Mouse (Mus musculus) heart, embryonic 12.5 days (tissue): ENCODE data around the gene Zfyve26. TPM values are rescaled to one million over a fixed set of nuclear protein-coding genes. Genes with fewer than 3 reads are reported as not detected.
"Not testable (repeated sequence)": the region's sequence is repeated elsewhere in the genome, so short reads cannot be mapped to it uniquely, and the experiment has no call there.

Source experiments
- ATAC-seq: fragments of 200-750 bp; cut with Nextera tagmentation; 2 replicates; pipeline ENCODE4 v1.8.0; 2017; ENCODE audit warnings: moderate TSS enrichment, moderate library complexity; ENCODE audit not compliant: insufficient number of reproducible peaks, low FRiP score
- H3K27ac ChIP-seq: fragments of 300-500 bp; sonication (generic); 2 replicates; pipeline ENCODE4 v1.5.1; 2016; ENCODE audit warnings: mild to moderate bottlenecking, moderate library complexity; ENCODE audit not compliant: poor library complexity, severe bottlenecking
- H3K27me3 ChIP-seq: fragments of 300-500 bp; sonication (generic); replicated peaks from 2 replicates; pipeline ENCODE4 v1.6.1; 2016; ENCODE audit warnings: mild to moderate bottlenecking, moderate library complexity
- H3K36me3 ChIP-seq: fragments of 300-500 bp; sonication (generic); 2 replicates; pipeline ENCODE4 v1.6.1; 2016; ENCODE audit warnings: mild to moderate bottlenecking, moderate library complexity
- H3K4me1 ChIP-seq: fragments of 300-500 bp; sonication (generic); replicated peaks from 2 replicates; pipeline ENCODE4 v1.6.1; 2016; ENCODE audit warnings: mild to moderate bottlenecking
- H3K4me2 ChIP-seq: fragments of 300-500 bp; sonication (generic); 2 replicates; pipeline ENCODE4 v1.6.1; 2016; ENCODE audit warnings: mild to moderate bottlenecking, moderate library complexity
- H3K4me3 ChIP-seq: fragments of 300-500 bp; sonication (generic); 2 replicates; pipeline ENCODE4 v1.5.1; 2016; ENCODE audit warnings: mild to moderate bottlenecking
- H3K9ac ChIP-seq: fragments of 300-500 bp; sonication (generic); 2 replicates; pipeline ENCODE4 v1.6.1; 2016; ENCODE audit warnings: mild to moderate bottlenecking, moderate library complexity
- H3K9me3 ChIP-seq: fragments of 300-500 bp; sonication (generic); replicated peaks from 2 replicates; pipeline ENCODE4 v1.6.1; 2016; ENCODE audit warnings: mild to moderate bottlenecking, moderate library complexity
- WGBS: fragments of 180-500 bp; shearing (Covaris S2); methylation state at CpG from one replicate; pipeline ENCODE4 v1.1.7; 2016; 5-methylcytosine and 5-hydroxymethylcytosine counted together
- polyA plus RNA-seq: library from polyadenylated mRNA; unstranded; fragments of >200 nt; fragmentation: Nextera tagmentation; extraction: Ambion mirVana; gene quantifications from 2 replicates; pipeline ENCODE4 v1.2.1, GENCODE M21; 2016

Gene Zfyve26
- polyA plus RNA-seq, 1 experiment from 2014 or later, result 12.3 TPM

- Histone ChIP-seq H3K9ac (no peak overlapping the region), H3K9me3 (no peaks in the 10 kb centered on the region), H3K4me1 (no peaks in the 10 kb centered on the region), H3K36me3 (no peaks in the 10 kb centered on the region), H3K27me3 (no peaks in the 10 kb centered on the region), H3K27ac (no peak overlapping the region), H3K4me2 (no peak overlapping the region), H3K4me3 (no peak overlapping the region)
- ATAC-seq, result no peak
- WGBS, result 49% methylated on average over 3 of the region's 3 CpGs
These were observed 94.2 kb downstream of the Zfyve26 start for GRCm38 (mm10) chr12:79201882-79202281.

GRCm38 (mm10) chr12:79197105-79197504 is 99.0 kb downstream of the Zfyve26 start:
- no peak overlapping the region for H3K9ac ChIP-seq
- ATAC-seq, result no peak
- no peaks in the 10 kb centered on the region for H3K36me3 ChIP-seq
- H3K27ac ChIP-seq, result no peak overlapping the region
- no peak overlapping the region for H3K4me3 ChIP-seq
- H3K4me1 ChIP-seq, result no peaks in the 10 kb centered on the region
- 75% methylated on average over 5 of the region's 5 CpGs for WGBS
- H3K4me2 ChIP-seq, result no peak overlapping the region
- no peaks in the 10 kb centered on the region for H3K9me3 ChIP-seq
- H3K27me3 ChIP-seq, result no peaks in the 10 kb centered on the region

- Histone ChIP-seq H3K4me3 (no peak overlapping the region), H3K9ac (no peak overlapping the region), H3K27ac (no peak overlapping the region), H3K4me1 (peaks cover 12% of the 10 kb centered on the region), H3K27me3 (no peaks in the 10 kb centered on the region), H3K36me3 (peaks cover under 1% of the 10 kb centered on the region; the same call in 1 of the 2 replicates), H3K4me2 (no peak overlapping the region), H3K9me3 (no peaks in the 10 kb centered on the region)
- no peak for ATAC-seq
- WGBS, result 4% methylated on average over 3 of the region's 3 CpGs
These were observed 102.7 kb downstream of the Zfyve26 start for GRCm38 (mm10) chr12:79193441-79193840.

- peak within 1 kb of the TSS; percentile 56 for H3K27ac ChIP-seq
- H3K9ac ChIP-seq, result peak within 1 kb of the TSS; percentile 80
- no peak for ATAC-seq
- H3K4me2 ChIP-seq, result peak within 1 kb of the TSS; percentile 94
- H3K27me3 ChIP-seq, result no peaks in the 10 kb centered on the region
- no peaks in the 10 kb centered on the region for H3K9me3 ChIP-seq
- H3K4me3 ChIP-seq, result peak within 1 kb of the TSS; percentile 79
- peaks cover 12% of the 10 kb centered on the region for H3K4me1 ChIP-seq
- H3K36me3 ChIP-seq, result peaks cover 13% of the 10 kb centered on the region
- 57% methylated on average over 6 of the region's 6 CpGs for WGBS
These were observed 103.9 kb downstream of the Zfyve26 start, which contains the start of gene Rdh11 for GRCm38 (mm10) chr12:79192193-79192592. TSS of gene Rdh11 (minus strand) at chr12:79192293.

- peak overlapping the region; percentile 80 for H3K9ac ChIP-seq
- H3K27ac ChIP-seq, result peak overlapping the region; percentile 56
- ATAC-seq, result peak; percentile 85
- H3K4me1 ChIP-seq, result peaks cover 12% of the 10 kb centered on the region
- peaks cover 18% of the 10 kb centered on the region for H3K36me3 ChIP-seq
- H3K9me3 ChIP-seq, result no peaks in the 10 kb centered on the region
- H3K4me2 ChIP-seq, result peak overlapping the region; percentile 94
- peak overlapping the region; percentile 79 for H3K4me3 ChIP-seq
- 6% methylated on average over 14 of the region's 14 CpGs for WGBS
- no peaks in the 10 kb centered on the region for H3K27me3 ChIP-seq
These were observed 104.4 kb downstream of the Zfyve26 start for GRCm38 (mm10) chr12:79191701-79192100.

GRCm38 (mm10) chr12:79190931-79191673 is 105.0 kb downstream of the Zfyve26 start:
- H3K36me3 ChIP-seq, result peaks cover 24% of the 10 kb centered on the region
- H3K27ac ChIP-seq, result peak overlapping the region; percentile 56
- H3K27me3 ChIP-seq, result no peaks in the 10 kb centered on the region
- peak overlapping the region; percentile 80 for H3K9ac ChIP-seq
- peak overlapping the region; percentile 94 for H3K4me2 ChIP-seq
- peak; percentile 90 for ATAC-seq
- H3K9me3 ChIP-seq, result no peaks in the 10 kb centered on the region
- peaks cover 12% of the 10 kb centered on the region for H3K4me1 ChIP-seq
- WGBS, result under 1% methylated on average over 18 of the region's 18 CpGs
- H3K4me3 ChIP-seq, result peak overlapping the region; percentile 79

- H3K27me3 ChIP-seq, H3K27ac ChIP-seq, H3K9me3 ChIP-seq, ATAC-seq, H3K4me3 ChIP-seq, H3K4me1 ChIP-seq, H3K4me2 ChIP-seq, H3K9ac ChIP-seq: not testable (repeated sequence)
- whole genome bisulfite sequencing, result 79% methylated on average over 5 of the region's 6 CpGs
- H3K36me3 ChIP-seq, result peaks cover 77% of the 10 kb centered on the region
These were observed 110.9 kb downstream of the Zfyve26 start for GRCm38 (mm10) chr12:79185160-79185559.

Other genes starting within 250 kb of the Zfyve26 start
- 16.8 and 17.4 TPM in 2 replicates for gene Pigh, start 206.7 kb downstream of the Zfyve26 start, polyA plus RNA-seq
- gene Arg2, start 165.5 kb downstream of the Zfyve26 start, polyA plus RNA-seq, result 0.15 and 0.44 TPM in 2 replicates
- gene Vti1b, start 123.6 kb downstream of the Zfyve26 start, polyA plus RNA-seq, result 93.7 and 100 TPM in 2 replicates
- gene Rdh11, start 104.0 kb downstream of the Zfyve26 start, polyA plus RNA-seq, result 17.5 and 18.4 TPM in 2 replicates
- gene Rdh12, start 87.4 kb downstream of the Zfyve26 start, polyA plus RNA-seq, result 0.51 and 0.87 TPM in 2 replicates
- 4.5 and 4.6 TPM in 2 replicates for gene Rad51b, start 978 bp upstream of the Zfyve26 start, polyA plus RNA-seq